Mouse (Mus musculus): ENCODE results near the gene Exosc1.

- TF ChIP-seq KAT2A (IDR thresholded peaks at IDR 0.05; ENCODE audit: insufficient replicate concordance, low read length): no peak
- TF ChIP-seq JUND (conservative IDR thresholded peaks at IDR 0.05; ENCODE audit: low read depth, low read length): no peak
These were observed 537 bp downstream of the Exosc1 start for GRCm38 (mm10) chr19:41932686-41933085.

Measured in CH12.LX (cell line).